Mouse (Mus musculus): Measurements from ENCODE around the gene Nuak2.

The Nuak2 gene

GRCm38 (mm10) chr1:132351058-132351457, 35.1 kb downstream of the Nuak2 start:
- DNase-seq (ENCODE audit: low read depth, low spot score) = peak; percentile 61

- DNase-seq (ENCODE audit: low read depth, low spot score) = no peak
These were observed 37.5 kb downstream of the Nuak2 start for GRCm38 (mm10) chr1:132353389-132353788.

- no peak for DNase-seq (ENCODE audit: low read depth, low spot score)
These were observed 38.3 kb downstream of the Nuak2 start for GRCm38 (mm10) chr1:132354234-132354633.

- no peak for DNase-seq (ENCODE audit: low read depth, low spot score)
These were observed 39.3 kb downstream of the Nuak2 start for GRCm38 (mm10) chr1:132355162-132355601.

GRCm38 (mm10) chr1:132355841-132356242, 39.9 kb downstream of the Nuak2 start:
- DNase-seq (ENCODE audit: low read depth, low spot score) = peak; percentile 87

GRCm38 (mm10) chr1:132356841-132357240, 40.9 kb downstream of the Nuak2 start:
- DNase-seq (ENCODE audit: low read depth, low spot score) = no peak

- DNase-seq (ENCODE audit: low read depth, low spot score) = no peak
These were observed 46.0 kb downstream of the Nuak2 start for GRCm38 (mm10) chr1:132361959-132362358.

- DNase-seq (ENCODE audit: low read depth, low spot score) = no peak
These were observed 48.5 kb downstream of the Nuak2 start for GRCm38 (mm10) chr1:132364388-132364787.

GRCm38 (mm10) chr1:132364896-132365557, 49.1 kb downstream of the Nuak2 start:
- no peak for DNase-seq (ENCODE audit: low read depth, low spot score)

- DNase-seq (ENCODE audit: low read depth, low spot score) = peak; percentile 31
These were observed 49.7 kb downstream of the Nuak2 start for GRCm38 (mm10) chr1:132365645-132366044.

GRCm38 (mm10) chr1:132366235-132366634, 50.3 kb downstream of the Nuak2 start:
- no peak for DNase-seq (ENCODE audit: low read depth, low spot score)

- DNase-seq (ENCODE audit: low read depth, low spot score) = no peak
These were observed 51.0 kb downstream of the Nuak2 start for GRCm38 (mm10) chr1:132366937-132367336.

GRCm38 (mm10) chr1:132367692-132368506, 52.0 kb downstream of the Nuak2 start:
- DNase-seq (ENCODE audit: low read depth, low spot score) = peak; percentile 79

- no peak for DNase-seq (ENCODE audit: low read depth, low spot score)
These were observed 54.8 kb downstream of the Nuak2 start for GRCm38 (mm10) chr1:132370681-132371173.

GRCm38 (mm10) chr1:132371298-132372081, 55.6 kb downstream of the Nuak2 start:
- DNase-seq (ENCODE audit: low read depth, low spot score) = peak; percentile 52

- DNase-seq (ENCODE audit: low read depth, low spot score) = no peak
These were observed 56.4 kb downstream of the Nuak2 start for GRCm38 (mm10) chr1:132372354-132372753.

GRCm38 (mm10) chr1:132372896-132373534, 57.1 kb downstream of the Nuak2 start:
- DNase-seq (ENCODE audit: low read depth, low spot score) = no peak

GRCm38 (mm10) chr1:132374140-132374872, 58.4 kb downstream of the Nuak2 start:
- no peak for DNase-seq (ENCODE audit: low read depth, low spot score)

- no peak for DNase-seq (ENCODE audit: low read depth, low spot score)
These were observed 58.9 kb downstream of the Nuak2 start for GRCm38 (mm10) chr1:132374873-132375244.

- no peak for DNase-seq (ENCODE audit: low read depth, low spot score)
These were observed 59.3 kb downstream of the Nuak2 start for GRCm38 (mm10) chr1:132375256-132375655.
